17 mouse cellular contexts compared by ENCODE assay signal in the genomic region with DNA sequence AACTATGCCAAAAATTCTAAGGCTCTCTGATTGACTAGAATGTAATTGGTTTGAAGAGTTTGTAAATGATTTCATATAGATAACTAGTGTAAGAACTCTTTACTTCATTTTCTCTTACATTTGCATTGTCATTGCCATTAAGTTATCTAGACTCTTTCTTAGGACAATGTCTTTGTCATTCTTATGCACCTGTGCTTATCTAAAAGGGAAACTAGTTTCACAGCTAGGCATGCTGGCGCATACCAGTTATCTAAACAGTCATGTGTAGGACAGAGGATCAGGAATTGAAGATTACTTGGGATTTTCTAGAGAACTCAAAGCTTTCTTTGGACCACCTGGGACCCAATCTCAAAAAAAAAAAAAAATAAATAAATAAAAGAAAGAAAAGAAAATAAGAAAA.
DNase-seq lines count a peak whose midpoint lies in the region; TF ChIP-seq lines count a peak whose summit lies in the region.
"Had no signal": no experiment of that assay in that cellular context is flagged by ENCODE, and none has a peak within 500 bp of the region (broad histone marks: within the 10 kb centered on the region; RNA-seq: fewer than 3 reads in every experiment).

No protein-coding gene starts in this region.

- no peak overlapping the region for H3K27ac ChIP-seq in MEL (ENCODE audit: control insufficient read depth, low read depth, low read length)

- H3K4me1 ChIP-seq in MEL (ENCODE audit: control insufficient read depth in 1 of 2, insufficient read depth in 2 of 2, low read length in 2 of 2), result peaks cover 0 to 3% of the 10 kb centered on the region in 2 experiments; a peak in 2 of 4 replicates

- peak; percentile 3 for DNase-seq in MEL (ENCODE audit: low read depth, low spot score)
- no peak for DNase-seq in heart, adult 18-20 months
- DNase-seq: adrenal gland, adult 2 months; adrenal gland, adult 8-10 months; adrenal gland, postnatal 10 days; adrenal gland, postnatal 14 days; adrenal gland, postnatal 25 days; adrenal gland, postnatal 36 days; B cell, adult 2 months; cerebellum, adult 11 months; cerebellum, adult 11-12 months; cerebellum, adult 18-20 months; cerebellum, adult 2 months; cerebellum, adult 8-10 months had no signal

- TF ChIP-seq EP300 in MEL (IDR thresholded peaks at IDR 0.05; ENCODE audit: low read depth in 1 of 2, low read length in 2 of 2), result peak; percentile 39 to 82; a peak in 3 of 4 replicates

- no peak overlapping the region for H3K9ac ChIP-seq in MEL (ENCODE audit: control insufficient read depth, low read depth, low read length, poor library complexity, severe bottlenecking)

- no peak overlapping the region for H3K4me3 ChIP-seq in MEL (ENCODE audit: control insufficient read depth in 1 of 2, insufficient read depth in 1 of 2, low read depth in 2 of 2, low read length in 2 of 2)

- H3K27me3 ChIP-seq in MEL (ENCODE audit: control insufficient read depth in 1 of 2, insufficient read depth in 2 of 2, low read length in 2 of 2), result no peaks in the 10 kb centered on the region
- H3K27me3 ChIP-seq: CH12.LX, Patski had no signal

- TF ChIP-seq RAD21 in MEL (IDR thresholded peaks at IDR 0.05; ENCODE audit: low read depth, low read length), result no peak

- no peak for TF ChIP-seq CTCF in MEL (IDR thresholded peaks at IDR 0.05 in 2 of 3, conservative IDR thresholded peaks at IDR 0.05 in 1 of 3; ENCODE audit: control insufficient read depth in 1 of 3, insufficient read depth in 1 of 3, low read depth in 2 of 3, low read length in 3 of 3, poor library complexity in 1 of 3, severe bottlenecking in 1 of 3)

- no peaks in the 10 kb centered on the region for H3K79me2 ChIP-seq in MEL (ENCODE audit: control insufficient read depth, insufficient read depth, low read length, poor library complexity)

- H3K36me3 ChIP-seq in MEL (ENCODE audit: control insufficient read depth in 1 of 2, insufficient read depth in 2 of 2, low read length in 2 of 2), result peaks cover 0 to 2% of the 10 kb centered on the region in 2 experiments; a peak in 2 of 4 replicates
- H3K36me3 ChIP-seq: G1E had no signal

- no peak for TF ChIP-seq POLR2A in MEL (IDR thresholded peaks at IDR 0.05; ENCODE audit: control insufficient read depth in 1 of 2, insufficient read depth in 1 of 2, low read depth in 1 of 2, low read length in 2 of 2, poor library complexity in 1 of 2)

- H3K9me3 ChIP-seq in MEL (replicated peaks; ENCODE audit: insufficient read depth, low read length), result no peaks in the 10 kb centered on the region

TF ChIP-seq in MEL, 35 proteins besides CTCF, POLR2A, EP300 and RAD21:
- TF ChIP-seq TBP (IDR thresholded peaks at IDR 0.05; ENCODE audit: low read depth, low read length) (no peak), TCF12 (IDR thresholded peaks at IDR 0.05; ENCODE audit: low read depth, low read length) (peak; percentile 88), GABPA (IDR thresholded peaks at IDR 0.05; ENCODE audit: low read depth, low read length) (no peak), MYB (IDR thresholded peaks at IDR 0.05; ENCODE audit: low read depth, low read length) (peak; percentile 16; the same call in 1 of the 2 replicates), GATA1 (IDR thresholded peaks at IDR 0.05; ENCODE audit: low read depth, low read length) (peak; percentile 16; the same call in 1 of the 2 replicates), ETS1 (IDR thresholded peaks at IDR 0.05; ENCODE audit: low read depth, low read length) (peak; percentile 63), RCOR1 (IDR thresholded peaks at IDR 0.05; ENCODE audit: low read depth, low read length) (peak; percentile 40; the same call in 1 of the 2 replicates)
